Mouse (Mus musculus) liver, adult 2 months (tissue): ENCODE data around the gene Dpy19l3. TPM values are rescaled to one million over a fixed set of nuclear protein-coding genes. Genes with fewer than 3 reads are reported as not detected.

Experiments used
- DNase-seq: peaks from one replicate; pipeline ENCODE4 v3.0.0-alpha.2; 2011; ENCODE audit warnings: low read depth, low spot score; ENCODE audit errors: extremely low read depth
- H3K27ac ChIP-seq: fragments of 200-500 bp; replicated peaks from 2 replicates; pipeline ENCODE4 v1.5.1; 2012; ENCODE audit warnings: low read depth, mild to moderate bottlenecking, control low read depth, inconsistent platforms, low read length; ENCODE audit not compliant: insufficient read depth
- H3K27me3 ChIP-seq: fragments of 200-500 bp; 2 replicates; pipeline ENCODE4 v1.6.1; 2012; ENCODE audit warnings: mild to moderate bottlenecking, moderate library complexity, low read length, inconsistent platforms; ENCODE audit not compliant: control insufficient read depth, insufficient read depth
- H3K36me3 ChIP-seq: fragments of 200-500 bp; 2 replicates; pipeline ENCODE4 v1.6.1; 2012; ENCODE audit warnings: low read length, inconsistent platforms; ENCODE audit not compliant: control insufficient read depth, insufficient read depth
- H3K4me1 ChIP-seq: fragments of 200-500 bp; 2 replicates; pipeline ENCODE4 v1.6.1; 2011; ENCODE audit warnings: low read length; ENCODE audit not compliant: control insufficient read depth, insufficient read depth
- H3K4me3 ChIP-seq: fragments of 200-500 bp; 2 replicates; pipeline ENCODE4 v1.5.1; 2011; ENCODE audit warnings: low read depth, mild to moderate bottlenecking, control low read depth, low read length, moderate library complexity; ENCODE audit not compliant: insufficient read depth
- H3K79me2 ChIP-seq: fragments of 200-500 bp; 2 replicates; pipeline ENCODE4 v1.6.1; 2012; ENCODE audit warnings: inconsistent platforms, mild to moderate bottlenecking, low read length, moderate library complexity; ENCODE audit not compliant: control insufficient read depth, insufficient read depth
- H3K9ac ChIP-seq: fragments of 200-500 bp; 2 replicates; pipeline ENCODE4 v1.6.1; 2012; ENCODE audit warnings: low read depth, mild to moderate bottlenecking, control low read depth, inconsistent platforms, low read length
- CTCF ChIP-seq: fragments of 200-500 bp; IDR thresholded peaks from 2 replicates; pipeline ENCODE4 v1.5.1; 2011; ENCODE audit warnings: low read depth, low read length, control low read depth
- POLR2A ChIP-seq: fragments of 200-500 bp; IDR thresholded peaks from 2 replicates; pipeline ENCODE4 v1.6.1; 2011; ENCODE audit warnings: low read length, control low read depth; ENCODE audit not compliant: insufficient read depth; ENCODE audit errors: extremely low read depth
- WGBS: fragments of 180-500 bp; shearing (Covaris S2); methylation state at CpG from one replicate; pipeline ENCODE4 v1.1.7; 2018; 5-methylcytosine and 5-hydroxymethylcytosine counted together
- polyA plus RNA-seq: library from polyadenylated mRNA; depleted of rRNA; stranded (reverse); fragments of >200 nt; gene quantifications from 2 replicates; pipeline ENCODE4 v1.2.3, GENCODE M21; 2012
- total RNA-seq: library from RNA; depleted of rRNA; stranded (reverse); fragments of >200 nt; gene quantifications from 2 replicates; pipeline ENCODE4 v1.2.3, GENCODE M21; 2014

Dpy19l3 gene
- total and polyA plus RNA-seq, 2 experiments = 2.4 to 3.8 TPM

DNA sequence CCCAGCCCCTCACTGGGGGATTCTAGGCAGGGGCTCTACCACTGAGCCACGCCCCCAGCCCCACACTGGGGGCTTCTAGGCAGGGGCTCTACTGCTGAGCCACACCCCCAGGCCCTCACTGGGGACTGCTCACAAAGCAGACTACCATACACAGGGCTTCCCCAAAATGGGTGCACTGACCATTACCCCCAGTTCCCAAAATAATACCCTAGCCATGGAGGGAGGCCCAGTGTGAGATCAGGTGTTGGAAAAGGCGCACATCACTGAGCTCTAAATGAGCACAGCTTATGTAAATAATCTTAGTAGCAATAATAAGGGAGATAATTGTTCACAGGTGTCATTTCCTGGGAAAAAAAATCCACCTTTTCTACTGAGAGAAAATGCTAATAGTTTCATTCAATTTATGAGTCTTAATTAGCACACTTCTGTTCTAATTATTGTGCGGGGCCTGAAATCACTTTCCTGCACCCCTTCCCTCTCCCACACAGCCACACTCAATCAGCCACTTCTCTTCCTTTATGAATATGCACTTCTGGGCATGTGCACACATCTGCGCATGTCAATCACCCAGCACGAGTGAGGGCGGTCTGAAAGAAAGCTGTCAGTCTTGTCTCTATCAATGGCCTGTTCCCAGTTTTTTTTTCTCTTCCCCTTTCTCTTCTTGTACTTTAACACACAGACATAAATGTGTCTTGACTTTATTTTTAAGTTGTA lies 70.7 kb downstream of the Dpy19l3 start:
- no peaks in the 10 kb centered on the region for H3K79me2 ChIP-seq
- TF ChIP-seq POLR2A (no peak), CTCF (no peak)

GRCm38 (mm10) chr7:35681559-35681958 lies 72.7 kb downstream of the Dpy19l3 start:
- no peaks in the 10 kb centered on the region for H3K36me3 ChIP-seq
- 77% methylated on average over 3 of the region's 3 CpGs for WGBS
- no peaks in the 10 kb centered on the region for H3K79me2 ChIP-seq
- peak; percentile 44 for TF ChIP-seq CTCF
- no peak for TF ChIP-seq POLR2A
- H3K4me1 ChIP-seq = no peaks in the 10 kb centered on the region
- H3K9ac ChIP-seq = no peak overlapping the region
- no peaks in the 10 kb centered on the region for H3K27me3 ChIP-seq
- H3K27ac ChIP-seq = no peak overlapping the region
- H3K4me3 ChIP-seq = no peak overlapping the region
- no peak for DNase-seq

More for the DNA sequence above, 70.7 kb downstream of the Dpy19l3 start:
- peak; percentile 4 for DNase-seq
- H3K27ac ChIP-seq = no peak overlapping the region
- H3K36me3 ChIP-seq = no peaks in the 10 kb centered on the region
- no peaks in the 10 kb centered on the region for H3K27me3 ChIP-seq
- H3K4me3 ChIP-seq = no peak overlapping the region
- H3K9ac ChIP-seq = no peak overlapping the region
- no peaks in the 10 kb centered on the region for H3K4me1 ChIP-seq
- whole genome bisulfite sequencing = 86% methylated on average over 6 of the region's 6 CpGs

- TF ChIP-seq CTCF (no peak), POLR2A (no peak)
- no peaks in the 10 kb centered on the region for H3K79me2 ChIP-seq
- no peak overlapping the region for H3K4me3 ChIP-seq
- no peak overlapping the region for H3K9ac ChIP-seq
- H3K4me1 ChIP-seq = no peaks in the 10 kb centered on the region
- no peak overlapping the region for H3K27ac ChIP-seq
- WGBS = 86% methylated on average over 4 of the region's 4 CpGs
- DNase-seq = no peak
- H3K27me3 ChIP-seq = no peaks in the 10 kb centered on the region
- H3K36me3 ChIP-seq = no peaks in the 10 kb centered on the region
These were observed 75.3 kb downstream of the Dpy19l3 start for GRCm38 (mm10) chr7:35678976-35679375.

GRCm38 (mm10) chr7:35668066-35669041 lies 85.9 kb downstream of the Dpy19l3 start:
- no peak for DNase-seq
- H3K9ac ChIP-seq = no peak overlapping the region
- no peak overlapping the region for H3K4me3 ChIP-seq
- H3K36me3 ChIP-seq = no peaks in the 10 kb centered on the region
- no peaks in the 10 kb centered on the region for H3K4me1 ChIP-seq
- TF ChIP-seq POLR2A (no peak), CTCF (no peak)
- WGBS = 74% methylated on average over 18 of the region's 18 CpGs
- no peaks in the 10 kb centered on the region for H3K27me3 ChIP-seq
- no peaks in the 10 kb centered on the region for H3K79me2 ChIP-seq
- H3K27ac ChIP-seq = no peak overlapping the region

GRCm38 (mm10) chr7:35663790-35664376 lies 90.4 kb downstream of the Dpy19l3 start:
- H3K4me1 ChIP-seq = no peaks in the 10 kb centered on the region
- DNase-seq = no peak
- no peak overlapping the region for H3K27ac ChIP-seq
- H3K36me3 ChIP-seq = no peaks in the 10 kb centered on the region
- no peaks in the 10 kb centered on the region for H3K27me3 ChIP-seq
- TF ChIP-seq CTCF (no peak), POLR2A (no peak)
- WGBS = 81% methylated on average over 16 of the region's 16 CpGs
- H3K9ac ChIP-seq = no peak overlapping the region
- H3K4me3 ChIP-seq = no peak overlapping the region
- H3K79me2 ChIP-seq = no peaks in the 10 kb centered on the region
